Mouse (Mus musculus) CD8-positive naive resting alpha-beta T cell, adult 2 months (primary cell): ENCODE measurements around the gene Clip4.

Experiments
- DNase-seq, 2 experiments: peaks; one replicate each; pipeline ENCODE4 v3.0.0; 2022; ENCODE audit warnings: low read depth in 2 of 2, low spot score in 2 of 2

Clip4 gene

GRCm38 (mm10) chr17:71791109-71791508, 22.8 kb downstream of the Clip4 start:
- no peak for DNase-seq

GRCm38 (mm10) chr17:71791622-71792021, 23.3 kb downstream of the Clip4 start:
- DNase-seq = no peak

- DNase-seq = no peak
These were observed 27.4 kb downstream of the Clip4 start for GRCm38 (mm10) chr17:71795521-71796205.

- DNase-seq = no peak
These were observed 35.2 kb downstream of the Clip4 start for GRCm38 (mm10) chr17:71803456-71803855.

- DNase-seq = no peak
These were observed 35.6 kb downstream of the Clip4 start for GRCm38 (mm10) chr17:71803876-71804275.

- no peak for DNase-seq
These were observed 42.8 kb downstream of the Clip4 start for GRCm38 (mm10) chr17:71811070-71811469.

- no peak for DNase-seq
These were observed 48.0 kb downstream of the Clip4 start for GRCm38 (mm10) chr17:71816136-71816864.

- DNase-seq = no peak
These were observed 55.5 kb downstream of the Clip4 start for GRCm38 (mm10) chr17:71823622-71824306.

- DNase-seq = no peak
These were observed 58.3 kb downstream of the Clip4 start for GRCm38 (mm10) chr17:71826603-71827002.

GRCm38 (mm10) chr17:71827627-71828026, 59.4 kb downstream of the Clip4 start:
- DNase-seq = no peak

- DNase-seq = no peak
These were observed 60.6 kb downstream of the Clip4 start for GRCm38 (mm10) chr17:71828647-71829414.

- DNase-seq = no peak
These were observed 63.7 kb downstream of the Clip4 start for GRCm38 (mm10) chr17:71831960-71832359.

- no peak for DNase-seq
These were observed 93.9 kb downstream of the Clip4 start for GRCm38 (mm10) chr17:71862184-71862583.

GRCm38 (mm10) chr17:71862895-71863294, 94.6 kb downstream of the Clip4 start:
- no peak for DNase-seq

- no peak for DNase-seq
These were observed 95.8 kb downstream of the Clip4 start for GRCm38 (mm10) chr17:71864039-71864438.

GRCm38 (mm10) chr17:71865437-71865836, 97.2 kb downstream of the Clip4 start:
- no peak for DNase-seq

GRCm38 (mm10) chr17:71867892-71868291, 99.6 kb downstream of the Clip4 start:
- no peak for DNase-seq

GRCm38 (mm10) chr17:71868828-71869227, 100.6 kb downstream of the Clip4 start:
- DNase-seq = no peak

- no peak for DNase-seq
These were observed 101.3 kb downstream of the Clip4 start for GRCm38 (mm10) chr17:71869372-71870231.

- DNase-seq = no peak
These were observed 102.0 kb downstream of the Clip4 start for GRCm38 (mm10) chr17:71870232-71870621.
